Mouse (Mus musculus) thymus, adult 18-20 months (tissue): ENCODE results near the gene Fxyd5.

Experiments
- DNase-seq, 2 experiments: peaks; one replicate each; pipeline ENCODE4 v3.0.0; 2022; ENCODE audit warnings: mixed read lengths in 2 of 2

Fxyd5 gene

GRCm38 (mm10) chr7:31037675-31038074 is 4.6 kb downstream of the Fxyd5 start:
- DNase-seq = peak in 1 of 2 experiments; percentile 61

GRCm38 (mm10) chr7:31036917-31037316 is 5.4 kb downstream of the Fxyd5 start:
- DNase-seq = no peak

DNA sequence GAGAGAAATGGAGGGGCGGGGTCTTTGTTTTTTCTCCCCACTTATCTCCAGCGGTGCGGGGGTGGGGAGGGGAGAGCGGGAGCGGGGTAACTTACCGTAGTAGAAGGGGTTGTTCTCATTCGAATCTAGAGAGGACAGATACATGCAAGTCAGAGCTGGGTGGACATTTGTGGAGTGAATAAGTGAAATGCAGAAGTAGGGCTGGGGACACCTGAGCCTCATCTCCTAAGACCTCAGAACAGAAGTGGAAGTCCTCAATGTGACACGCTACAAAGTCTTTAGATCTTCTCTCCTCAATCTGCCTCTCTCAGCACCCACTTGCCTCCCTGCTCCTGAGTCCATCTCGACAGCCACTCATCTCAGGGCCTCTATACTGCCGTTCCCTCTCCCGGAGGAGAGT is 7.0 kb downstream of the Fxyd5 start:
- no peak for DNase-seq

DNA sequence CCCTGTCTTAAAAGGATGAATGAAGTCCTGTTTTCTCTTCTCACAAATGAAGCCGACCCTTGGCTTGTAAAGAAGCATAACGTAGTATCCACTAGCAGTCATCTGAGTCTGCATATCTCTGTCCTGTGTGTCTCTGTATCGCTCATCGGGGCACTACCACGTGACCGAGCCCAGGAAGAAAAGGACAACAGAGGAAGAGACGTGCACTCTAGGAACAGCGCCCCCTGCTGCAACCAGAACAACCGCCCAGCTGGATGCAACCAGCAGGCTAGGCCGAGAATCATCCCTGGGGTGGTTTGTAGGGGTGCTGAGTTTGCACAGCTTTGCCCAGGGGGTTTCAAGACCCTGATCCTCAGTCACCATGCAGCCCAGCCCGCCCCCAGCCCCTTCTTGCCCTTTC is 7.5 kb downstream of the Fxyd5 start:
- no peak for DNase-seq

- peak; percentile 58 to 79 for DNase-seq
Observed at GRCm38 (mm10) chr7:31033409-31034165, 8.7 kb downstream of the Fxyd5 start.

DNA sequence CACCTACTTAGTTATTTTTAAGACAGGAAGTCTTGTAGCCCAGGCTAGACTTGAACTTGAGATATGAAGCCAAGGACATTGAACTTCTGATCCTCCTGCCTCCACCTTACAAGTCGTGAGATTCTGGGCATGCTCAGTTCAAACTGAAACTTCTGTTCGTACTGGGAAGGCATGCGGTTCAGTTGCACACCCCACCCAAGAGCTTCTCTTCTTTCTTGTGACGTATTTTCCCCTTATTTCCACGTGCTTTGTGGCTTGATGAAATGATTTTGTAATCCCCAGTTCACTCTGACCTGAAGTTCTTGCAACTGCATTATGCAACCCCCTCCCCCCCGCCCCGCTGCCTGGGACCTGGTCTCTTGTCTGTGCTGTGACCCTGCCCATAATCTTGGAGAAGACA is 10.6 kb downstream of the Fxyd5 start:
- DNase-seq = no peak

DNA sequence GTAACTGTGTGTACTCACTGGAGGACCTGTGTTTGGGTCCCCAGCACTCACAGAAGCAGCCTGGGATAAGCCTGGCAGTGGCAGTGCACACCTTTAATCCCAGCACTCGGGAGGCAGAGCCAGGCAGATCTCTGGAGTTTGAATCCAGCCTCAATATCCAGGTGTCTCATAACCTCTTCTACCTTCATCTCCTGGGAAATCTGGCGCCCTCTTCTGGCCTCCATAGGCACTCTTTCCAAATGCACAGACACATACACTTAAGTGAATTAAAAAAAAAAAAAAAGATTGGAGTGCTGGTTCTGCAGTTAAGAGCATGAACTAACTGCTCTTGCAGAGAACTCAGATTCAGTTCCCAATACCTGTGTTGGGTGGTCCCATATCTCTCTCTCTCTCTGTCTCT is 11.6 kb downstream of the Fxyd5 start:
- DNase-seq = no peak

GRCm38 (mm10) chr7:31028609-31029008 is 13.7 kb downstream of the Fxyd5 start:
- DNase-seq = no peak

- DNase-seq = no peak
Observed at GRCm38 (mm10) chr7:31017104-31017901, 25.0 kb downstream of the Fxyd5 start.

- no peak for DNase-seq
Observed at GRCm38 (mm10) chr7:31012971-31013370, 29.3 kb downstream of the Fxyd5 start.

- DNase-seq = no peak
Observed at GRCm38 (mm10) chr7:31008889-31009288, 33.4 kb downstream of the Fxyd5 start.

GRCm38 (mm10) chr7:31008175-31008574 is 34.1 kb downstream of the Fxyd5 start:
- DNase-seq = no peak

DNA sequence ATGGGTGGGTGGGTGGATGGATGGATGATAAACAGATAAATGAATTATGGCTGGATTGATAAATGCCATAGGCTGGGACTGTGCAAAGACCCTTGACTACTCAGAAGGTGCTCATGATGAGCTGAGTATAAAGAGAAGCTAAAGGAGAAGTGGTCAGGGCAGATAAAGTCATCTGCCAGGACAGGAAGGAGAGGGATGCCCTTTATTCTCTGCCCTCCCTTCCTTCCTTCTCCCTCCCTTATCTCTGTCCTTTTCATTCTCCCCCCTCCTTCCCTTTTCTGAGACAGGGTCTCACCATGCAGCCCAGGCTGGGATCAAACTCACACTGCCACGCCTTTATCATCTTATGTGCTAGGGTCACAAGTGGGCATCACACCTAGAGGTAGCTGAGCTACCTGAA is 34.5 kb downstream of the Fxyd5 start:
- no peak for DNase-seq

DNA sequence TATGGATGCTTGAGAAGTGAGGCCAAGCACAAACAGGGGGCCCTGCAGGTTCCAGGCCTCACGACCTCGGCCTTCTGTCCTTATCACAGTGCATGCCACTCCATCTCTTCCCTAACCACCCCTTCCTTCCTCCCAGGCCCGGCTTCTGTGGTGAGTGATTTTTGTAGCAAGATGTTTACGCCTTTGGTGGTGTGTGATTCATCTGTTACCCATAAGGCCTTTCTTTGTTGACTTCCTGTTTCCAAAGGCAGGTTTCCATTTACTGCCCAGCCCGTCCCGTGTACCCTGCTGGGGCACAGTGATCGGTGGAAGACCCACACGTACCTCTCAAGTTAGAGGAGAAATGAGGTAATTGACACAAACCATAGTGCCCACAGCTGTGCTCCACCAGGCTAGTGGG is 39.6 kb downstream of the Fxyd5 start:
- DNase-seq = peak; percentile 14 to 39

GRCm38 (mm10) chr7:31000505-31001020 is 41.7 kb downstream of the Fxyd5 start:
- peak in 1 of 2 experiments; percentile 34 for DNase-seq

DNA sequence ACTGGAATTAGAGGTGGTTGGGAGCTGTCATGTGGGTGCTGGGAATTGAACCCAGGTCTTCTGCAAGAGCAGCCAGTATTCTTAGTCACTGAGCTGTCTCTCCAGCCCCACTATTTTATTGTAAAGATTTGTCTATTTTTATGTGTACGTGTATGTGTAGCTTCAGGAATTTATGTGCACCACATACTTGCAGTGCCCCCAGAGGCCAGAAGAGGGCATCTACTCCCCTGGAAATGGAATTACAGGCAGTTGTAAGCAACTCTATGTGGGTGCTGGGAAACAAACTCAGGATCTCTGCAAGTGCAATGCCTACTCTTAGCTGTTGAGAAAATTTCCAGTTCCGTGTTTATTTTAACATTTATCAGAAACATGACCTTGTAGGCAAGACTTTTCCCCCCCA is 45.8 kb downstream of the Fxyd5 start:
- no peak for DNase-seq

DNA sequence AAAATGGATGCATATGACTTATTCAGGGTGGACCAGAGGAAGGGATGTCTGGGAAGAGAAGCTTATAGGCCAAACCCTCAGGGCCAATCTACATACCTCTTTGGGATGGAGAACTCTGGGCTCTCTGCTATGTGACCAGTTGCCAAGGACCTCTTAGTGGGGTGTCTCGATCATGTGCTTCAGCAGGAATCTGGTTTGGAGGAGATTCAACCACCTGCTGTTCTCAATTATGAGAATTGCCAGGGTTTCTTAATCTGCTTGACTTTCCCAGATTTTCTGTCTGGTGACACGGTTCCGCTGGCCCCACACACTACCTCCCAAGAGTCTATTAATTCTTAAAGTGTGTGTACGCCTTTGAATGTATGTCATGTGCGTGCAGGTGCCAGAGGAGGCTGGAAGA is 48.3 kb downstream of the Fxyd5 start:
- no peak for DNase-seq

GRCm38 (mm10) chr7:30992148-30992547 is 50.1 kb downstream of the Fxyd5 start:
- no peak for DNase-seq

GRCm38 (mm10) chr7:30988519-30989162 is 53.6 kb downstream of the Fxyd5 start:
- no peak for DNase-seq

DNA sequence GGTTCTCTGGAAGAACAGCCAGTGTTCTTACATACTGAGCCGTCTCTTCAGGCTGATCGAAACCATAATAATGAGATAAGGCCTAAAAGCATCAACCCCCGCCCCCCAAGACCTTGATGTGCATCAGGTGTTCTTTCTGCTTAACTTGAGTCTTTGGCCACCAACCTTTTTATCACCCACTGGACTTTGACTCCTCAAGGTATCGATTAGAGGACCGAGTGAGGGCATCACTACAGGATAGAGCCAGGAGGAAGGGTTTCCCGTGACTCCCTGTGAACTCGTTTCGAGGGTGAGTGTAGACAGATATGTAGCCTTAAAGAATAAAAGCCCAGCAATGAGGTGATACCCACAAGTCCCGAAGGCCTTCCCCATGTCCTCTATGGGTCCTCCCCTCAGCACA is 56.9 kb downstream of the Fxyd5 start:
- DNase-seq = no peak
